Mouse (Mus musculus) adrenal gland, postnatal 36 days (tissue): ENCODE measurements at regions not wholly inside any gene's neighbourhood (a gene's known extent, or its start where the extent isn't known, plus 50 kb on each side); places are given as distances from the start of the nearest gene placed in this dataset.

Experiments
- DNase-seq, 2 experiments: peaks; one replicate each; pipeline ENCODE4 v3.0.0; 2021; ENCODE audit warnings: mixed read lengths in 1 of 2

GRCm38 (mm10) chrX:47726285-47726684, 166.5 kb downstream of the Smarca1 start:
- DNase-seq = no peak

- DNase-seq = peak in 1 of 2 experiments; percentile 4
These were observed 189.7 kb downstream of the Smarca1 start for GRCm38 (mm10) chrX:47703080-47703479.

GRCm38 (mm10) chrX:47668778-47669177, 224.0 kb downstream of the Smarca1 start:
- no peak for DNase-seq

- DNase-seq = no peak
These were observed 246.3 kb downstream of the Smarca1 start for GRCm38 (mm10) chrX:47646523-47646922.

- no peak for DNase-seq
These were observed 251.6 kb downstream of the Smarca1 start for GRCm38 (mm10) chrX:47641191-47641590.

- DNase-seq = no peak
These were observed 253.9 kb downstream of the Smarca1 start for GRCm38 (mm10) chrX:47638831-47639316.

- DNase-seq = no peak
These were observed 269.7 kb downstream of the Smarca1 start for GRCm38 (mm10) chrX:47622881-47623613.

- DNase-seq = no peak
These were observed 280.4 kb downstream of the Smarca1 start for GRCm38 (mm10) chrX:47612364-47612763.
